ENCODE assay signal across 9 mouse cellular contexts in the genomic region with DNA sequence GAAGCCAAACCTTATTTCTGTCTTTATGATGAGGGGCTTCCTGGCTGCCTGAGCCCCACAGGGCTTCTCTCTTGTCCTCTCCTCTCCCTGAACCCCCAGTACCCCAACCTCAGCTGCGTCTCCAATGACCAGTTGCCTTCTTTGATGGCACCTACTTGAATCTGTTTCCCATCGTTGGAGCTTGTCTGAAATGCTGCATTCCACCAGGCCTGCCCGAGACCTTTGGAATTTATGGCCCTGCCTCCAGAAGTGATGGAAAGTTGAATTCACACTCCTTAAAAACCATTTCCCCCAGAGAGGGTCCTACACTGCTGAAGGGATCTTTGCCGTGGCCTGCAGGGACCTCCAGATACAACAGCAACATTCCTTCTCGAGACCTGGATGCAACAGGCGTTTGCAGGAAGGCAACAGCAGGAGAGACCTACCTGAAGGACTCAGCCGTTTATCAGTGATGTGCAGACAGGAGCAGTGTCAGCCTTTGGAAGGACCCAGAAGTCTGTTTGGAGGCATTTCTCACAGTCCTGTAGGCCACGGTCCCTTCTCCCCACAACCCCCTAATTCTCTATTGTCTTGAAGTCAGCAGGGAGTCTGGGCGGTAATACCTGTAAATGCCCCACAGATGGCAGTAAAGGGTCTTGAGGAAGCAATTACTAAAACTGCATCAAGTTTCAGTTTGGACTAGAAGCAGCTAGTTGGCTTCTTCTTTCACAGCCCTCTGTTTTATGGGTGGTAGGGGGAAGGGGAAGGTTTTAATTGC. TPM values are rescaled to one million over a fixed set of nuclear protein-coding genes. Genes with fewer than 3 reads are reported as not detected.
DNase-seq lines count a peak whose midpoint lies in the region; ATAC-seq lines count a peak whose summit lies in the region.
"Had no signal": no experiment of that assay in that cellular context is flagged by ENCODE, and none has a peak within 500 bp of the region (broad histone marks: within the 10 kb centered on the region; RNA-seq: fewer than 3 reads in every experiment).

No protein-coding gene starts in this region.

- peak overlapping the region; percentile 79 for H3K27ac ChIP-seq in embryonic facial prominence, embryonic 12.5 days
- H3K27ac ChIP-seq: heart, embryonic 15.5 days had no signal

- WGBS in embryonic facial prominence, embryonic 12.5 days, result 31% methylated on average over 9 of the region's 9 CpGs

- H3K9me3 ChIP-seq in embryonic facial prominence, embryonic 12.5 days, result no peaks in the 10 kb centered on the region
- H3K9me3 ChIP-seq: heart, embryonic 15.5 days had no signal

- peaks cover 38% of the 10 kb centered on the region for H3K4me1 ChIP-seq in embryonic facial prominence, embryonic 12.5 days
- H3K4me1 ChIP-seq: heart, embryonic 15.5 days had no signal

- intact Hi-C loops in left cerebral cortex, postnatal 4 days (cut with DNase I), result loop anchor here (10.0 kb wide), 1 partner anchor 458 kb away; no protein-coding TSS in a partner anchor

- DNase-seq in left cerebral cortex, adult 11 months (ENCODE audit: low spot score), result peak; percentile 28
- no peak for DNase-seq in left cerebral cortex, adult 8-10 months (ENCODE audit: low spot score in 2 of 2)
- peak; percentile 59 for DNase-seq in Muller cell, postnatal 12 days (ENCODE audit: inconsistent ontology term)
- peak; percentile 27 for DNase-seq in left cerebral cortex, postnatal 4 days
- peak; percentile 47 to 63 for DNase-seq in natural killer cell, adult 2 months (ENCODE audit: low spot score in 2 of 2)
- peak; percentile 60 for DNase-seq in thymus, postnatal 14 days

- no peaks in the 10 kb centered on the region for H3K36me3 ChIP-seq in embryonic facial prominence, embryonic 12.5 days
- H3K36me3 ChIP-seq: heart, embryonic 15.5 days had no signal

- no peaks in the 10 kb centered on the region for H3K27me3 ChIP-seq in embryonic facial prominence, embryonic 12.5 days
- H3K27me3 ChIP-seq: heart, embryonic 15.5 days had no signal

- ATAC-seq in embryonic facial prominence, embryonic 12.5 days (ENCODE audit: insufficient number of reproducible peaks, insufficient read depth, low FRiP score, low TSS enrichment), result no peak
- peak; percentile 96 for ATAC-seq in inflammation-experienced regulatory T-cells, adult 6 months

- peak overlapping the region; percentile 18 for H3K4me2 ChIP-seq in embryonic facial prominence, embryonic 12.5 days (replicated peaks)
- H3K4me2 ChIP-seq: heart, embryonic 15.5 days had no signal

- no peak overlapping the region for H3K4me3 ChIP-seq in embryonic facial prominence, embryonic 12.5 days
- H3K4me3 ChIP-seq: heart, embryonic 15.5 days had no signal

- H3K9ac ChIP-seq in embryonic facial prominence, embryonic 12.5 days, result no peak overlapping the region
- H3K9ac ChIP-seq: heart, embryonic 15.5 days had no signal

RNA-seq across cellular contexts. Expression of gene Llph, which starts 20.3 kb away (rescaled TPM):
- 10 to 100 TPM; 13.4 to 23.7 (median 17.0) TPM for total RNA-seq in left cerebral cortex, adult 8-10 months (2022)
- 50.3 and 51.0 TPM in 2 replicates for polyA plus RNA-seq in embryonic facial prominence, embryonic 12.5 days (2016; fragmentation: Nextera tagmentation; extraction: Ambion mirVana)
- 10 to 100 TPM; 69.8 to 87.7 (median 80.8) TPM for polyA plus RNA-seq in inflammation-experienced regulatory T-cells, adult 6 months (2017; shearing (Covaris generic))
- total RNA-seq in left cerebral cortex, postnatal 4 days (2021), result 10 to 100 TPM; 14.1 to 17.2 TPM

RNA-seq across cellular contexts. Expression of gene Irak3, which starts 45.2 kb away (rescaled TPM):
- total RNA-seq in left cerebral cortex, adult 8-10 months (2022), result 1 to 10 TPM; 1.5 to 3.4 (median 2.2) TPM
- 2.3 and 2.4 TPM in 2 replicates for polyA plus RNA-seq in embryonic facial prominence, embryonic 12.5 days (2016; fragmentation: Nextera tagmentation; extraction: Ambion mirVana)
- polyA plus RNA-seq in inflammation-experienced regulatory T-cells, adult 6 months (2017; shearing (Covaris generic)), result 1 to 10 TPM in 1 of 3 experiments, under 1 TPM in 2; 0.54 to 2.1 (median 0.65) TPM
- total RNA-seq in left cerebral cortex, postnatal 4 days (2021), result under 1 TPM; 0.44 to 0.52 TPM

RNA-seq across cellular contexts. Expression of gene Tmbim4, which starts 45.8 kb away (rescaled TPM):
- 10 to 100 TPM; 68.1 to 71.0 (median 69.1) TPM for total RNA-seq in left cerebral cortex, adult 8-10 months (2022)
- polyA plus RNA-seq in embryonic facial prominence, embryonic 12.5 days (2016; fragmentation: Nextera tagmentation; extraction: Ambion mirVana), result 67.8 and 68.1 TPM in 2 replicates
- polyA plus RNA-seq in inflammation-experienced regulatory T-cells, adult 6 months (2017; shearing (Covaris generic)), result 100 to 1,000 TPM; 122 to 164 (median 132) TPM
- total RNA-seq in left cerebral cortex, postnatal 4 days (2021), result 10 to 100 TPM; 41.2 to 46.1 TPM

Comparison
In these comparisons a context has a peak if more than half of its experiments do, and no peak if none do; other contexts are left out.
1. DNase-seq: peak in left cerebral cortex, adult 11 months (single experiment), Muller cell, postnatal 12 days (single experiment), left cerebral cortex, postnatal 4 days (single experiment), natural killer cell, adult 2 months (2 of 2) and thymus, postnatal 14 days (single experiment); none in left cerebral cortex, adult 8-10 months (0 of 2).